Mouse (Mus musculus) left cerebral cortex, adult 9 months (tissue): ENCODE measurements around the gene Shc2.

Experiments used
- DNase-seq, 2 experiments: peaks; one replicate each; pipeline ENCODE4 v3.0.0; 2022; ENCODE audit warnings: low spot score in 2 of 2

The Shc2 gene

DNA sequence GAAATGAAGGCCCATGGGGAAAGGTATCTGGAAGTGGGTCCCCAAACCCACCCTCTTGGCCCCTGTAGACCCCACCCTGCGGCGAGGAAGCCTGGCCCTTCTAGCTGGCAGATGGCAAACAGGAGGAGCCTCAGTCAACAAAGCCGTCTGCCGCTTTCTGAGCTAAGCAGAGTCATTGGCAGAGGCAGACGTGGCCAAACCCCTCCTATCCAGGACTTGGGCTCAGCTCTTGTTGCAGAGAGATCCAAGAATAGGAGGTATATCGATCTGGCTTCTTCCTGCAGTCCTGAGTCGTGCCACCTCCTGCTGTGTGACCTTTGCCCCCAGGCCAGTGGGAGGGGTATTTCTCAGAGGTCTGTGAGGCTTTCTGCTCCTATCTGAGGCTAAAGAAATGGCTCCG lies 21.9 kb downstream of the Shc2 start:
- DNase-seq, result no peak

DNA sequence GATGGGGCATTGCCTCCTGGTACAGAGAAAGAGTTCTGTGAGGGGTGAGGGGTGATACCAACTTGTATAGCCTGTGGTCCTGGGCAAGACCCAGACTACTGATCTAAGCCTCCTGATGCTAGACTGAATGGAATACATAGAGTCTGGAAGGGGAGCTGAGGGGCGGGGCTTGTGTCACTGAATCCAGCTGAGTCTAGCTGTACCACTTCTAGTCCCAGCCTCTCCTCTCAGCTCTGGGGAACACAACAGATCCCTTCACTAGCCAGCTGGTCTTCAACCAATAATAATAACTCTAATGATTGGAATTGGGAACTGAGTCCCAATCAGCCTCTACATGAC lies 23.4 kb downstream of the Shc2 start:
- no peak for DNase-seq

DNA sequence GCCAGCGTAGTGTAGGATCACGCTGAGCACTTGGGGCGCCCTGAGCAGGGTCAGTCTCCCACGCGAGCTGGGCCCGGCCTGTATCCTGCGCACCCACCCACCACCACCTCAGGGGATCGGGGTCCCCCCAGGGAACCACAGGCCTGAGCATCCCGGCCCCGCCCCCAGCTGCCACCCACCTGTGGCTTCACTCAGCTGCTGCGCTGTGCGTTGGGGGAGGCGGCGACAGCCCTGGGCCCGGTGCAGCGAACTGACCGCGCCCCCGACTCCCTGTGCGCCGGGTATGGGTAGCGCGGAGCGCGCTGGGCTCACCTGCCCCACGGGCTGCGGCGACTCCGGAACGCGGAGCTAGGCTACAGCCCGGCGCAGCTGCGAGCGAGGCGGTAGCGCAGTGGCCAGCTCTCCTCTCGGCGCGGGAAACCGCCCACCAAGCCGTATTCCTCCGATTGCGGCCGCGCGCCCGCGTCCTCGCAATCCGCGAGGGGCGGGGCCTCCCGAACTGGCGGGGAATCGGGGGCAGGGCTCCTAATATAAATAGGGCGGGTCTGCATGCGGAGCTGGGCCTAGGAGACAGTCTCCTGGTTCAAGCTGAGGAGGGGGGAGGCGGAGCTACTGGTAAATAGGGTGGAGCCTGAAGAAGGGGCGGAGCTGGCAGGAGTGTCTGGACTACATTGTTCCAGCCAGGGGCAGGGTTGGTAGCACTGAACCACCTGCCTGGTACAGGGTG lies 24.0 kb downstream of the Shc2 start, which contains the start of gene C2cd4c:
Gene C2cd4c (minus strand): TSS at position 448 of the 727 bp plus-strand sequence.
- DNase-seq, result peak in 1 of 2 experiments; percentile 78

DNA sequence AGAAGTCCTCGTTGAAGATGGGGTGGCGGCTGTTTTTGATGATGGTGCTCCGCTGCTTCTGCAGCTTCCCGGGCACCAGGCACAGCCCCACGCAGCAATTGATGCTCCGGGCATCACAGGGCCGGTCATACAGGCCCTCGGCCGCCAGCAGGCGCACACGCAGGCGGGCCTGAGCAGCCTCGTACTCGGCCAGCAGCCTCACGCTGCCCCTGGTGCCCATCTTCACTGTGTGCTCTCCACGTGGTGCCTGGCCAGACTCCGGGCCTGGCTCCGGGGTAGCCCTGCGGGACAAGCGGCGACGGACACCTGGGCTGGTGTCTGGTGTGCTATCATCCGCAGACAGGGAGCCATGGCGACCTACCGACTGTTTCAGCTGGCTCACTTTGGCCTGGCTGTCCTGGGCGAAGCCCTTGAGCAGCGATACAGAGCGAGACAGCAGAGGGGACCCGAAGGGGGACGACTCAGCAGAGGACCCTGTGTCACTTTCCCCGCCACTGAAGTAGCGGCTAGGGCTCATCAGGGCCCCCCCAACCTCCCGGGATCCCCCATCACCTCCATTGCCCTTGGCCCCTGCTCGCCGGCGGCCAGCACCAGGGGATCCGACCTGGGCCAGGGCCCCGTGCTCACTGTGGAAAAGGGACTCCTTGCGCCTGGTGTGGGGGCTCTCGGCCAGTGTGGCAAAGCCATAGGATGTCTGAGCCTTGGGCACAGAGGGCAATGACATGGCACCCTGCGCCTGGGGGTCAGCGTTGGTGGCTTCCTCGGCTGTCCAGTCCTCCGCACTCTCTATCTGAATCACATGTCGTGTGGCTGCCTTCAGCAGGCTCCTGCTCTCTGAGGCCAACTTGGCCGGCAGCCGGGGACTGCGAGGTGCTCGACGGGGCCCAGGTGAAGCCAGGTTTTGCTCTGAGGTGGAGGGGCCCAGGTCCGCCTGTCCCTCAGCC lies 25.3 kb downstream of the Shc2 start:
- DNase-seq, result no peak

DNA sequence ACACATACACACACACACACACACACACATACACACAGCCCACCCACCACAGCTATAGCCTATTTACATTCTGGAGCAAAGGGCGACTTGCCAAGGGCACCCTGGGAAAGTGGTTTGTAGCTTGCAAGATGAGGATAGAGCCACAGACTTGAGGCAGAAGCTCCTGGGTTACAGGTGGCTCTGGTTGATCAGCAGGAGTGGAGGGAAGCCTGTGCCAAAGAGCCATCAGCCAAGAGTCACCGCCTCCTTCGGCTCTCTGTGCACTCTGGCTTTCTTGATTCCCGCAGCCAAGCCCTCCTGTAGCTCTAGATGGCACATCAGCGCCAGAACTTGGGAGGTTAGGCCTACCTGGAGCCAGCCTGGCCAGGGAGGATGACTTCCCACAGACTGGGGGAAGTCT lies 26.4 kb downstream of the Shc2 start:
- no peak for DNase-seq

DNA sequence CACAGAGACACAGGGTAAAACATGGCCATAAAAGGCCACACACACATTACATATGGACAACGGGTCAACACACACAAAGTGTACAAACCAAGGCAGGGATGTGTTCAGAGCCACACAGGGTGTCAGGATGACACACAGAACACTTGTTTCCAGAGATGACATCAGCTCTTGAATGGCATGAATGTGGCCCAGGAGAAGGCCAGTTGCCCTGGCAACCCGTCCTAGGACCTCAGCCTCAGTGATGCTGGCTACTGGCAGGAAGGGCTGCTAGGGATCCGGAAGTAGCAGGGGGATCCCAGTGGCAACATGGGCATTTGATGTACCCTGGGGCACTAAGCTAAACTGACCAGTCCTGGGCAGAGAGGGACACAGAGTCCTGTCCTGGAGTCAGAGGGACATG lies 28.4 kb downstream of the Shc2 start:
- DNase-seq, result no peak

DNA sequence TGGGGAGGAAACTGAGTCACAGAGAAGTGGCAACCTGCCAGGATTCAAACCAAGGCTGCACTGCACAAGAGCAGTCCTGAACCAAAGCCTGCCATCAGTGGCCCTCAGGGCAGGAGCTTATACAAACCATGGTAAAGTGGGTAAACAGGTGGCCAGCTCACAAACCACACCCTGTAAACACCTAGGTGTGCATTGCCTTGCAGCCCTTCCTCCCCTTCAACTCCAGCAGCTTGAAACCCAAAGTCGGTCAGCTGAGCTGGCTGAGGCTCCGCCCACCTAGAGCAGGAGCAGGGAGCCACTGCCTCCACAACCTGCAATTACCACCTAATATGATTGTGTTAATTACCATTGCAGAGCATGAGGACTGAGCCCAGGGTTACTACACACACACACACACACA lies 29.8 kb downstream of the Shc2 start:
- DNase-seq, result no peak

DNA sequence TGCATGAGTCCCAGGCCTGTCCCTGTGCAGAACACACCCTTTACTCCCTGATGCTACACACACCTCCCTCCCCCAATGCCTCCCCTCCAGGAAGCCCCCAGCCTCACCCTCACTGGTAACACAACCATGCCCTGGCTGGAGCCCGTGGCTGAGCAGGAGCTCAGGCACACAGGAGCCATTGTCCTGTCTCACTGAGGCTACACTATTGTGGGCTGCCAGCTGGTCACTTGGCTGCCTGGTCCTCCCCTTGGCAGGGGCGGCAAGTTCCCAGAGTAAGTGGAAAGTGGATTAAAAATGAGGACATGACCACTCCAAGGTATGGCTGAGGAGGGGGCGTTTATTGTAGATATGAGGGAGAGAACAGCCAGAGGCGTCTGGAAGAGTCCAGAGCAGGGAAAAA lies 31.2 kb downstream of the Shc2 start:
- no peak for DNase-seq

DNA sequence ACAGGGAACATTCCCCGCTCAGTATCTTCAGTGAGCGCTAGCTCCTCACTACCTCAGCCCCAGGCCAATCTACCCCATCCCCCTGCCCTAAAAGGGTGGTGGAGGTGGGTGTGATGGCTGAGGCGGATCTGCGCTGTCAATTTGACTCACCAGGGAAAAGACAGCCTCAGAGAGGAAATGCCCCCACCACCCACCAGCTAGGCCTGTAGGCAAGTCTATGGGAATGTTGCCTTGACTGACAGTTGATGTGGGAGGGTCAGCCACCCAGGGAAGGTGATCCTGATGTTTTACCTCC lies 39.8 kb downstream of the Shc2 start:
- DNase-seq, result peak in 1 of 2 experiments; percentile 42

DNA sequence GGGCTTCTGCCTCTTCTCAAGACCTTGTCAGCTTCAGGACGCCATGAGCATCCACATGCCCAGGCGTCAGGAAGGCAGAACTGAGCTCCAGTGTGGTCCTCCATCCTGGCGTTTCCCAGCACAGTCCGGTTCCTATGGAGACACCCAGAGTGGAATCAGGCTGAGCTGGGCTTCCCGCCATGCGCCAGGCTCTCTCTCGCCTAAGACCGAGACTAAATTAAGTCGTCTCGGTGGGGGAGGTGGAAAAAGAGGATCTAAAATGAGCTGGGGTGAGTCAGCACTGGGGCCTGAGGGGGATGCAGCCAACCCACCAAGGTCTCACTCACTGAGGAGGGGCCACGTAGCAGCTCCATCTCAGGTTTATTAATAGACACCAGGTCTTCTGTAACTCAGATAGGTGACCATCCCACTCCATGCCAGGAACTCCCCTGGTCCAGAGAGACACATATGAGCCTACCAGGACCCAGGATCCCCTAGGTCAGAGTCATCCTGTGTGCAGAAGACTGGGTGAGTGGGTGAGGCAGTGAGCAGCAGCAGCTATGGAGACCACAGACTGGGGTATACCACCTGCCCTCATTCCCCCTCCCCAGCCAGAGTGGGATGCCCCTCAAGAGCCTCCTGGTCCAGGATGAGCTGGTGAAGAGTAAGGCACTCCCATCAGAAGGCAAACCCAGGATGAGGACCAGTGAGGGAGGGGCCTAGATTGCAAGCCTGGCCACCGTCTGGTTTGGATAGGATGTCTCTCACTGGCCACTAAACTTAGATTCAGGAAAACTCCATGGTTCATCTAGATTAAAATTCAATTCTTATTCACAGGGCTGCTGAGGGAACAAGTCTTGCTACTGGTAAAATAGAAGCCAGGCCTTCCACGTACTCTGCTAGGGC lies 40.4 kb downstream of the Shc2 start:
- peak; percentile 64 to 84 for DNase-seq

DNA sequence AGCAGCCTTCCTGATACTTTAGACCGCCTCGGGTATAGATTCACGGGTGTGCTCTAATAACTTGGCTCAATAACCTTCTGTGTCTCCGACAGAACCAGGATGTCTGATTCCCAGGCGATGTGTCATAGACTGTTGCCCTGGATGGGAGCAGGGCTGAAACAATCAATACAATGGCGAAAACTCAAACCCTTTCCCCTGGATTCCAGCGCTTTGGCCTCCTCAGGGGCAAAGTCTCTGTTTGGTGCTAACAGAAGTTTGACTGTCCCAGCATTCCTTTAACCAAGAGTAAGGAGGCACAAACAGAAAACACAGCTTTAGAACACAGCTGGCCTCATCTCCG lies 42.2 kb downstream of the Shc2 start:
- DNase-seq, result no peak

DNA sequence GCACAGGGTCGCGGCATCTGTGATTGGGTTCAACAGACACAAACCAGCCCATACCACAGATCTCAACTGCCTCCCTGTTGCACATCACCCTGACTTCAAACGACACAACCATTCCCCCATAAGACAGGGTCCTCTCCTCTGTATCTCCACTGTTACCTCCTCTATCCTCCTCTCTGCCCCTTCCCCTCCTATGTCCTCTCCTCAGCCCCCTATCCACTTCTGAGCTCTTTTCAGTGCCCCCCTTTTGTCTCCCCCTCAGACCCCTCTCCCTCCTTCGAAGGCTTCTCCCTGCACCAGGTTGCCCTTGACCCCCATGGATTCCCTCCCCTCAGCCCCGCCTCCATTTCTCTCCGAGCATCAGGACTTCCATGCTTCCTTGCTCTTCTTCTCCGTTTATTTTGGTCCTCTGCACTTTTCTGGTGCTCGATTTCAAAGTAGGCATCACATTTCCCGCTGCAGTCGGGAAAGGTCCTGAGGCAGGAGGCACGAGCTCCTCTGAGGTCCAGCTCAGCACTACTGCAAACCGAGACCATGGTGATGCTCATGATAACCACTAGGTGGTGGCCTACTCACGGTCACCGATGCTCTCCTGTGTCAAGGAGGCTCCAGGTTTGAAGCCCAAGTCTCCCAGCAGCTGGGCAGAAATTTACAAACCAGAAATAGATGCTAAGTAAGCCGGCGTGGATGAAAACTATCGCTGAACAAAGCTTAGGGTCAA lies 42.7 kb downstream of the Shc2 start:
- peak; percentile 54 to 74 for DNase-seq

DNA sequence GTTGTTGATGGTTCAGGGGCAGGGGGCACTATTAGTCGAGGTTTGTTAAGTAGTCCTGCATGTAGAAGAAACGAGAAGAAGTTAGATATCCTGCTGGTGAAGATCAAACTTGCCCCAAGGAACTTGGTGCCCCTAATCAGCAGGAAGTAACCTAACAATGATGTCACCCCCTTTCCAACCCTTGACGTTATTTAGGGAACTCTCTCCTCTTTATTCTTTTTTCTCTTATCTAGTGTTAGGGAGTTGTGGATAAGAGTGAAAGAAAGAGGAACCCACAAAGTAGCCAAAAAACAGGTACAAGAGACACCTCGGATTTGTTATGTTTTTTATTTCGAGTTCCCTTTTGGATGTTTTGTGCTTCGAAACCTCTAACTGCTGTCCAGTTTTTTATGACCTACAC lies 43.6 kb downstream of the Shc2 start:
- no peak for DNase-seq

DNA sequence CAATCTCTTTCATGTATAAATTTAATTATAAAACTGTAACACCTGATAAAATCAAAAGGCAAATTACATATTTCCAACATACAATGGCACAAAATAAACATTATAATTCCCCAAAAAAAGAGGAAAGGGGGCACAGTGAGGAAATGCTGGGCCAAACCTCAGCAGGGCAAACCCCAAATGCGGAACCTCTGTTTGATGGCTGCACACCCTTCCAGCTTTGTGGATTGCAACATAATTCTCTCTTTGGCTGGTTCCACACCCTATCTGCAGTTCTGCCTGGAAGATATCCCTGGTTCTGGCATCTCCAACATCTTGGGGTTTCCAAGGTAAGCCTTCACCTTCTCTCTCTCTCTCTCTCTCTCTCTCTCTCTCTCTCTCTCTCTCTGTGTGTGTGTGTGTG lies 47.0 kb downstream of the Shc2 start:
- no peak for DNase-seq

DNA sequence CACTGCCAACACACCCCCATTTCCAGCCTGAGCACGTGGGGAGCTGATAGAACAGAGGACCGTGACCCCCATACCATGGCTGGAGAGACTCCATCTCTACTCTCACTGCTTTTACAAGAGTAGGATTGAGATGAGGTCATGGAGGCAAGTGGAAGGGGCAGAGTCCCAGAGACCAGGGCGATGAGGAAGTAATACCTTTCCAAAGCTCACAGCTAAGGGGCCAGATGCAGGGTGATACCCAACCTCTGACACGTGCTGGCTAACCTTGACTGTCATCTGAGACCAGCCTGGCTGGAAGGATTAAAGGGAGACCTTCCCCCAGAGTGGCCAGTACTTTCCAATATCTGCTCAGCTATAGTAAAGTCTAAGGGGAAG lies 50.0 kb downstream of the Shc2 start:
- no peak for DNase-seq

DNA sequence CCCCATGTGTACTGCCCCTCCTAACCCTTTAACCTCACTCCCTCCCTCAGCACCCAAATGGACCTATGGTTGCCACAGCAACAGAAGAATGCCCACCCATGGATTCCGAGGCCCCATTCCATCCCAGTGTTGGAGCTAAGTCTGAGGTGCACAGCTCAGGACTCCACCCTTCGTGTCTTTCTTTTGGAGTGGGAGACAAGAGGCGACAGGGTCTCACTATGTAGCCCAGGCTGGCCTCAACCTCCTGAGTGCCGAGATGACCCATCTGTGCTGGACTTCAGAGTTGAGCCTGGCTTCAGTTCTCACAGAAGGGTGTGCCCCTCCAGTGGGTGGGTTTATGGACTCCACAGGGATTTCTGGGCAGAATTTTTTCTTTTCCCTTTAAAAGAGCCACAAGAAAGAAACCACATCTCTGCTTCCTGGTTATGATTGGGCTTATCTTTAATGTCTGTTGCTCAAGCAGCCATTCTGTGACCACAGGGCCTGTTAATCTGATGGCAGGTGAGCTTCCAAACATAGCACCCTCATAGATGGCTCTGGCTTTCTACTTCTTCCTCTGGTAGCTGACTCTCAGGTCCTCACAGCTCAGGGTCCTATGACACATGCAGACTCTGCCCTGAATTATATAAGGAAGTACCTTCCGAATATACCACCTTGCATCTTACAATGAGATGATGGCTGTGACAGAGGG lies 50.5 kb downstream of the Shc2 start, which contains the start of gene Theg:
Gene Theg (minus strand): TSS at position 271 of the 691 bp plus-strand sequence.
- DNase-seq, result no peak

DNA sequence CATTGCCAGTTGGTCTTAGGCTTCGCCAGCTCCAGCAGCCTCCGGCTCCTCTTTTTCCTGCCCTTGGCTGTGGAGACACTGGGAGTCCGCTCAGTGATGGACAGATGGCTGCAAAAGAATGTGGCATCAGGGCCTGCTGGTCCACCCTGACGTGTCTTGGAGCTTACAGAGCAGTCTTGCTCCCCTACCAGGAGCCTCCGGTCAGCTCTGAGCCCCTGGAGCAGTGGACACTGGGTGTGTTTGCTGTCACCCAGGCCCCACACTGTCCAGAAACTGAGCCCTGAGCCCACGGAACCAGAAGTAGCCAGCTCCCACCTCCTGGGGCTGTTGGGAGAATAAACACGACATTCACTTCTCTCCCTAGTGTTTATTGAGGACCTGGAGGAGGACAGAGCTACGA lies 51.5 kb downstream of the Shc2 start:
- DNase-seq, result no peak

DNA sequence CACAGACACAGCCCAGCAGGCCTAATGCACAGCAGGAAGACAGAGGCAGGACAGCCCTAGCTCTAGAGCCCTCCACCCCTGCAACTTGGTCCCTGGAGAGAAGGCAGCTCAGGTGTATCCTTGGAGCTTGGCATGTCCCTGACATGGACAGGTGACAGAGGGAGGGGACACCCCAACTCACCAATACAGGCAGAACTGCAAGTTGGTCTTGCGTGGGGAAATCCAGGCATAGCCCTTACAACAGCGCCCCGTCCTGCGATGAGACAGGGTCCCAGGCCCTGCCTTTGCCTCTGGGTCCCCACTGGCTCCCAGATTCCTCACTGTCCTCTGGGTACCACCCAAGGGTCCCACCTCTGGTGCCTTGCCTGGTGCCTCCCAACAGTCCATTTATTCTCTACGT lies 52.0 kb downstream of the Shc2 start:
- DNase-seq, result no peak

DNA sequence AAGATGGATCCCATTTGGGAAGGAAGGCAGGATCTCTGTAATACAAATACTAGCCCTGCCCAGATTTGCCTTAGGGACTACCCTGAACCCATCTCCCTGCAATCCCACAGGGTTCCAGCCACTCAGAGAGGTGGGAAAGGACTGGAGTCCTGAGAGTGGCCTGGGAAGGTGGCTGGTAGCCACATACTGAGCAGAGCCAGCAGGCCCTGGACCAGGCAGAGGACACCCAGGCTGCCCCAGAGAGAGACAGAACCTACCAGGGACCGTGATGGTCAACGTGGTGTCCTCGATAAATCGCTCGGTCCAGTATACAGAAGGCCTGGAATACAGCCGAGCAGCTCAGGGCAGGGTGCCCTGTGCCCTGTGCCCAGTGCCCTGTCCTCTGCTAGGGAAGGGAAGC lies 52.6 kb downstream of the Shc2 start:
- DNase-seq, result no peak

DNA sequence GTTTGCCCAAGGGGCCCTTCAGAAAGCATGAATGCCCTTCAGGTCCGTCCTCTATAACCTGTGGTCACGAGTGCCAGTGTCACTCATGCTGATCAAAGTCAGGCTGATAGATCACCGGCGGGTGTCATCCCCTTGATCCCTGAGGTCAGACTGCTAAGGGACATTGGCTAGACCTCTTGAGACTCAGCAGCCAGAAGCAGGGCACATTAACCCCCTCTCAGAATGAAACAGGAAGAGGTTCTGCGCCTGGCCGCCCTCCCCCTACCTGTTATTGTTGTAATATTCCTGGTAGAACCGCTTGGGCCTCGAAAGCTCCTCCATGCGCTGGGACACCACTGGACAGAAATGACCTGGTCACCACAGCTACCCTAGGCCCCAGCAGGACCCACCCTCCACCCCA lies 53.3 kb downstream of the Shc2 start:
- no peak for DNase-seq

DNA sequence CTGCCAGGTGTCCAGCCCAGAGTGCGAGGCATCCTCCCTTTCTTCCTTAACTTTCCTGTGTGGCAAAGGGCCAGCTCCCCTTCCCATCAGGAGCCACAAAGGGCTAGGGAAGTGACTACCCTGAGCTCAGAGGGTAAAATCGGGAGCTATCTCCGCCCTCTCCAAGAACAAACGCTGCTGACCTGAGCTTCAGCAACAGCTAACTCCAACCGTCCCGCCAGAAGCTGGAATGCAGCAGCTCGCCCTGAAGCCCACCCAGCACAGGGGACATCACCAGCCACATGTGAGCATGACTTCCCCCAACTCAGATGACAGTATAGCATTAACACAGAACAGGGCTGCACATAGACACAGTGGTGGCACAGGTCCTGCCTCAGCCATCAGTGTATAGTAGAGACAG lies 53.7 kb downstream of the Shc2 start:
- no peak for DNase-seq
